Mouse (Mus musculus) erythroblast, adult 5-6 weeks (primary cell): ENCODE results near the gene Pfkl. TPM values are rescaled to one million over a fixed set of nuclear protein-coding genes. Genes with fewer than 3 reads are reported as not detected.
"Not testable (repeated sequence)": the region's sequence is repeated elsewhere in the genome, so short reads cannot be mapped to it uniquely, and the experiment has no call there.

Experiments
- ATAC-seq: replicated peaks from 2 replicates; pipeline ENCODE4 v1.8.0; 2016; ENCODE audit warnings: moderate number of reproducible peaks, mild to moderate bottlenecking, moderate TSS enrichment, inconsistent platforms; ENCODE audit not compliant: poor library complexity, low FRiP score, severe bottlenecking
- total RNA-seq, 2 experiments: library from RNA; stranded (forward) in 1 of 2; stranded (reverse) in 1 of 2; fragments of 150-400 nt in 1 of 2; fragments of 200-764, 138-1000 nt in 1 of 2; gene quantifications; 2 replicates each; pipeline versions ENCODE4 v1.2.3 to v1.2.4; 2015 to 2017; ENCODE audit warnings: low replicate concordance in 2 of 2

Pfkl gene
- total RNA-seq, 2 experiments from 2014 or later = 0.96 to 7.3 TPM

DNA sequence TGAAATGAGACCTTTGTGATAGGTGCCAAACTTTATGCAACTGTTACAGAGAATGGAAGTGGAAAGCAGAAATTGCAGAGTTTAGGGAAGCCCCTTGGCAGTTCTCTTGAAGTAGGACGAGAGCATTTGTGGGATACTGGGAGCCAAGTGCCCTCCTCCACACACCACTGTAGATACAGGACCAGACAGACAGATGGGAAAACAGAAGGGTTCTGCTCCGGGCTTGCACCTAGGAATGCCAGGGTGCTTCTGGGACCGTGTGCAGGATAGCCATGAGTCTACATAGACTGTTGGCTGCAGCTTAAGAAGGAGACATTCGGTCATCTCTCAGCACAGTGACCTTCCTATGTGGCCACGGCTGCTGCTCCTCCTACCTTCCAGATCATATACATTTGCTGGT lies 35.1 kb downstream of the Pfkl start:
- no peak for ATAC-seq

DNA sequence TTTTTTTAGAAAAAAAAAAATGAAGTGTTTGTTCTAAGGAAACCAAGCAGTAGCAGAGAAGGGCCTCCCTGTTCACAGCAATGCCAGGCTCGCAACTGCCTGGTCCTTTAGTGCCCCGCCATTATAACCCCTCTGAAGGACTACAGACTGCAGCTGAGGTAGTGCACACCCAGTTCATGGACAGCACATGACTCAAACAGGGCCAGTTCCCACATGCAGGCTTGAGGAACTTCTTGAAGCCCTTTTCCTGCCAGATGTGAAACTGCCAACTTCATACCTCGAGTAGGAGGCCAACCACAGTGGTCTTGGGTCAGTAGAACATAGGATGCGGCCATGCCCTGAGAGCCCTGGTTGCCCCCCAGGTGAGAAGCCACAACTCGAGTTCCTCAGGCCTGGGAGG lies 35.6 kb downstream of the Pfkl start:
- no peak for ATAC-seq

DNA sequence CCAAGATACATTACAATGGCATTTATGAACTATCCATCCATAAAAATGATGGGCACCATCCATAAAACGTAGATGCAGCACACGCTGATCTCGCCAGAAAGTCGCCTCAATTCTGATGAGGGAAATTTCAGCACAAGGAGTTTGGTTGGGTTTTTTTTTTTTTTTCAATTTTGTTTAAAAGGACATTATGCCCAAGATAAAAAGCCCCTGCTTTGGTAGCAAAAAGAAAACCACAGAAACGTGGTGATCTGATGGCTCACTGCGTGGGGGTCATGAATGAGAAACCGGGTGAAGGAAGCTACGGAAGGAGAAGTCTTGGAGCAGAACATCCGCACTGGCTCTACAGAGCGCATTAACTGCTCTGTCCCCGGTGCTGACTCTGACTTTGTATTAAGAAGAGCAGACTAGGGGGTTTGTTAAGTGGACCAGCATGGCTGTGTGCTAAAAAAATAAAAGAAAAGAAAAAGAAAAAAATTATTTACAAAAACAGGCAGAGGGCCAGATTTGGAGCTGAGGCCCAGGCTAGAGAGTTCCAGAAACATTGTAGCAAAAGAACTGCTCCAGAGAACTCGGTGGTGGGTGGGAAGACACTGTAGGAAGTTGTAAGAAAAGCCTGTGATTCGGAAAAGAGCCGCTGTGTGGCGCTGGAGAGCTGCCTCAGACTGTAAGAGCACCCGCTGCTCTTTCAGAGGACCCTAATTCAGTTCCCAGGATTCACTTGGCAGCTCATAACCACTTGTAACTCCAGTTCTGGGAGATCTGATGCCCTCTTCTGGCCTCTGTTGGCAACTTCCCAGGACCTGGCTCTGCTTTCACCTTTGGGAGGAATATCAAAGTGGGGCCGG lies 38.0 kb downstream of the Pfkl start:
- ATAC-seq = no peak

DNA sequence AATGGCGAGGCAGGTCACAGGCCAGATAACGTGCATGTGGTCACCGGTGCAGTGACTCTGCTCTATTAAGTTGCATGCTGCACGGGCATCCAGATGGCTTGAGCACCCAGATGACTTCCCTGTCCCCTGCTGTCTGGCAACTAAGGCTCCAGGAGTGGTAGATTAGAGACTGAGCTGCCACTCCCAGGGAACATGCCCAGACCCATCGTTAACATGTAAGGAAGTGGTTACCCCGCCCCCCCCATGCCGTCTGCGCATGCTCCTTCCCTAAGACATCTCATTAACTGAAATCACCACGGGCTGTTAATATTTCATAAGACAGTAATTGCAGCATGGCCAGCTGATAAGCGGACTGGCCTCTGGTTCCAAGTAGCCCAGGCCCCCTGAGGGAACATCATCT lies 38.7 kb downstream of the Pfkl start:
- ATAC-seq = no peak

DNA sequence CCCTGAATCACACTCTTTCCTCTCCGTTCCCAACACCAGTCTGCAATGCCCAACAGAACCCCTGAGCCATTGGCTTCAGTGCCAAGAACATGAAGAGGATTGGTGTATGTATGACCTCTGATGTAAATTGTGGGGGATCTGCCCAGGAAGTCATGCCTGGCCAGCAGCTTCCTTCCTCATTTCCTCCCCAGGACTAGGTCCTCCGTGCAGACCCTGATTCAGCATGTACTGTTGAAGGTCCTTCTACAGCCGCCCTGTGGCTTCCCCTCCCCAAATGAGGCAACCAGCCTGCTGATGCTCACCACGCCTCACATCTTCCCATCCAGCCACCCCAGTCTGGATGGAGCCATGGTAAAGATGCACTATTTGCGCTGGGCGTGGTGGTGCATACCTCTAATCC lies 39.4 kb downstream of the Pfkl start, which contains the start of gene Trpm2:
Gene Trpm2, minus strand, starts transcription at position 83 of the 400 bp plus-strand sequence.
- ATAC-seq = no peak

DNA sequence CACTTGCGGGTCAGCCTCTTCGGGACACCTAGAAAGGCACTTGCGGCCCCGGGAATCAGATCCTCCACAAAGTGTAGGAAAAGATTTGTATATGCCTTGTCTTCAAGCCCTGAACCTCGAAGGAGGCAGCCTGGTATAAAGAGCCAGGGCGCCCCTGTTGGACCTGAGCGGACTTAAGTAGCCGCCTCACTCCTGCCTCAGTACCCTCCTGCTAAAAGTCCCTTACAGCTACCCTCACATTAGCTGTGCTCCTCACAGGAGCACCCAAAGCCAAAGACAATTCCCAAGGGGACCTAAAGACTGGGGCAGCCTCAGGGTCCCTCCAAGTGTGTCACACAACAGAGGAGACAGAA lies 39.9 kb downstream of the Pfkl start:
- no peak for ATAC-seq

DNA sequence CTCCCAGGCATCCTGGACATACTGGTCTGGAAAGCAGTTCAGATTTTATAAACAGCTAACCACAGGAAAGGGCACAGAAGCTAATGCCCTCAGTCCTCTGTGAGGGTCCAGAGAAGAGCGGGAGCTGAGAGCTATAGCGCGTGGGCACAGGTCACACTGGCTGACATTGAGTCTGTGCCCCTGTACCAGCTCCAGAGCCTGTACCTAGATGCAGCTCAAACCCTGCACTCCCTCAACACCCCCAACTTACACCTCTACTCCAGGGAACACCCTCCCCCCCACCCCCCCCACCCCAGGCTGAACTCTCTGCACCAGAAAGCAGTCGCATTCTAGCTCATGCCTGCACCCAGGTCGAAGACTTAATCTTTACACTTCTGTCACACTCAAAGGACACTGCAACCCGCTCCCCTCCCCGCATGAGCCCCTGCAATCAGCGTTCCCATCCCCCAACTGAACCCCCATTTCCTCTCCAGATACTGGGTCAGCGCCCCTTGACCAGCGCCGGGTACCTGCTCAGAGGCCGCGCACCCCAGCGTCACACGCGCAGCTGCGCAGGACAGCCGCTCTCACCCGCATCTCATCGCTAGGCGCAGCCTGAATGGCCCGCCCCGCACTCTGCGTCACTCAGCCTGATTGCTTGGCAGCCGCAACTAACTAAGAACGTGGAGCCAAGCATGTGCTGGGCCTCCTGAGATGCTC lies 40.5 kb downstream of the Pfkl start:
- ATAC-seq = no peak

DNA sequence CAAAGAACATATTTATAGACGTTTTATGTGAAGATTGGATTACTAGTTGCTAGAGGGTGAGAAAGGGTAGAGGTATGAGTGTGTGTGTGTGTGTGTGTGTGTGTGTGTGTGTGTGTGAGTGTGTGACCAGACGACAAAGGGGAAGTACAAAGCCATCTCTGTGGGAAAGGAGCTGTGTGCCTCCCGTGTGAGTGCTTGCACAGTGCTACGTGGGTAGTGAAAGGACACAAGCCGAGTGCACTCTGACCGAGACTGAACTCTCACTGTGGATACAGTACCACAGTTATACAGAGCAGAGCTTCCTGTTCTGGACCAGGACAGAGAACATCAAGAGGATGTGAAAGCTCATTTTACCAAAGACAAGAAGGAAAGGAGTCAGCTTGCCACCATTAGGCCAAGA lies 45.9 kb downstream of the Pfkl start:
- ATAC-seq = no peak

DNA sequence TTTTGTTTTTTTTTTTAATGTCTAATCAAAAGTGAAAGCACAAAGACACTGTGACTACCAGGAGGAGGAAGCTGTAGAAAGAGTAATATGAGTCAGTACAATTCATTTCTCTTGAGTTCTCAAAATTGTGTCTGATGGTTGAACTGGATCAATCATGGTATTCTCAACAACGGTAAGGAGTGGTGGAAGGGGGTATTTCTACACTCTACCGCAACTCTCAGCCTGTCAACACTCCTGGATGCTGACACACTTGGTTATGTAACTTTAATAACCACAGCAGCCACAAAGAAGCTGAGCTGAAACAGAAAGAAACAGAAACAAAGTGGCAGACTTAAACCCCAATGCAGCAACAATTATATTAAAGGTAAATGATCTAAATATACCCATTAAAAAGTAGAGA lies 47.2 kb downstream of the Pfkl start:
- no peak for ATAC-seq

DNA sequence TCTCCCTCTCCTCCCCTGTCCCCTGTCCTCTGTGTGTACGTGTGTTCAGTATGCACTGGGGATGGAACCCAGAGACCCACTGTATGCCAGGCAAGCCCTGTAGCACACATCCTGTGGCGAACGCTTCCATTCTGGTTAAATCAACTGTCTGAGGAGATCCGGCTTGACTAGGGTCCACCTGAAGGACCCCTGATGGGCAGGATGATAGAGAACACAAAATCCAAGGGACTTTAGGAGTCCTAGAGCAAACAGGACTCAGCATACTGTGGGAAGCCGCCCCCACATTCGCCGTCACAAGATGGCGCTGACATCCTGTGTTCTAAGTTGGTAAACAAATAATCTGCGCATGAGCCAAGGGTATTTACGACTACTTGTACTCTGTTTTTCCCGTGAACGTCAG lies 59.4 kb downstream of the Pfkl start:
- ATAC-seq = not testable (repeated sequence)

DNA sequence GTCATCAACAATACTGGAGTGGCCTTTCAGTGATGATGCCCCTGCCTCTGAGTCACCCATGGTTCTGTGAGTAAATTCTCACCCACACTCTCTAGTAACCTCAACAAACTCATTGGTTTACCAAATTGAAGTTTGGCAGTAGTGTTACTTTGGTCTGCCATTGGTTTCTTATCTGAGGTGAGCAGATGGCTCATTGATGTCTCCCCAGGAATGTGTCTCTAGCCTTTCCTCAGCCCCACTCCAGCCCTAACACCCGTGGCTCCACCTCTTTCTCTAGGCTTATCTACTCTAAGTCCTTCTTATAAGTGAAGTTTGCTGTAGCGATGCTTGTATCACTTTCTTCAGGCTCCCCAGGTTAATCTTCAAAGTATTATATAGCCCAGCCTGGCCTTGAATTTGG lies 70.2 kb downstream of the Pfkl start:
- no peak for ATAC-seq

Other genes starting within 250 kb of the Pfkl start
- gene Gm3238, start 238.8 kb downstream of the Pfkl start, total RNA-seq (2015; ENCODE audit: low replicate concordance) = not detected in 2 replicates
- not detected in 2 replicates for gene Gm3238, start 238.8 kb downstream of the Pfkl start, total RNA-seq (2017; ENCODE audit: low replicate concordance)
- not detected in 2 replicates for gene Gm7138, start 233.1 kb downstream of the Pfkl start, total RNA-seq (2015; ENCODE audit: low replicate concordance)
- gene Gm7138, start 233.1 kb downstream of the Pfkl start, total RNA-seq (2017; ENCODE audit: low replicate concordance) = not detected in 2 replicates
- not detected in 2 replicates for gene Gm3250, start 227.5 kb downstream of the Pfkl start, total RNA-seq (2015; ENCODE audit: low replicate concordance)
- not detected in 2 replicates for gene Gm3250, start 227.5 kb downstream of the Pfkl start, total RNA-seq (2017; ENCODE audit: low replicate concordance)
- not detected in 2 replicates for gene Gm7137, start 221.9 kb downstream of the Pfkl start, total RNA-seq (2015; ENCODE audit: low replicate concordance)
- not detected in 2 replicates for gene Gm7137, start 221.9 kb downstream of the Pfkl start, total RNA-seq (2017; ENCODE audit: low replicate concordance)
- not detected in 2 replicates for gene Gm9639, start 215.0 kb downstream of the Pfkl start, total RNA-seq (2015; ENCODE audit: low replicate concordance)
- not detected in 2 replicates for gene Gm9639, start 215.0 kb downstream of the Pfkl start, total RNA-seq (2017; ENCODE audit: low replicate concordance)
- gene Gm19668, start 210.9 kb downstream of the Pfkl start, total RNA-seq (2015; ENCODE audit: low replicate concordance) = not detected in 2 replicates
- gene Gm19668, start 210.9 kb downstream of the Pfkl start, total RNA-seq (2017; ENCODE audit: low replicate concordance) = not detected in 2 replicates
- not detected in 2 replicates for gene Gm9507, start 198.2 kb downstream of the Pfkl start, total RNA-seq (2015; ENCODE audit: low replicate concordance)
- not detected in 2 replicates for gene Gm9507, start 198.2 kb downstream of the Pfkl start, total RNA-seq (2017; ENCODE audit: low replicate concordance)
- gene Gm2696, start 195.4 kb downstream of the Pfkl start, total RNA-seq (2015; ENCODE audit: low replicate concordance) = not detected in 2 replicates
- gene Gm2696, start 195.4 kb downstream of the Pfkl start, total RNA-seq (2017; ENCODE audit: low replicate concordance) = not detected in 2 replicates
- not detected in 2 replicates for gene Krtap10-4, start 183.0 kb downstream of the Pfkl start, total RNA-seq (2015; ENCODE audit: low replicate concordance)
- gene Krtap10-4, start 183.0 kb downstream of the Pfkl start, total RNA-seq (2017; ENCODE audit: low replicate concordance) = not detected in 2 replicates
- gene Krtap10-10, start 174.1 kb downstream of the Pfkl start, total RNA-seq (2015; ENCODE audit: low replicate concordance) = not detected in 2 replicates
- gene Krtap10-10, start 174.1 kb downstream of the Pfkl start, total RNA-seq (2017; ENCODE audit: low replicate concordance) = not detected in 2 replicates
- gene Gm36176, start 163.3 kb downstream of the Pfkl start, total RNA-seq (2015; ENCODE audit: low replicate concordance) = not detected in 2 replicates
- gene Gm36176, start 163.3 kb downstream of the Pfkl start, total RNA-seq (2017; ENCODE audit: low replicate concordance) = not detected in 2 replicates
- gene Gm10318, start 157.2 kb downstream of the Pfkl start, total RNA-seq (2015; ENCODE audit: low replicate concordance) = not detected in 2 replicates
- not detected in 2 replicates for gene Gm10318, start 157.2 kb downstream of the Pfkl start, total RNA-seq (2017; ENCODE audit: low replicate concordance)
- gene Gm3285, start 148.1 kb downstream of the Pfkl start, total RNA-seq (2015; ENCODE audit: low replicate concordance) = not detected in 2 replicates
- gene Gm3285, start 148.1 kb downstream of the Pfkl start, total RNA-seq (2017; ENCODE audit: low replicate concordance) = not detected in 2 replicates
- gene Lrrc3, start 107.5 kb downstream of the Pfkl start, total RNA-seq (2015; ENCODE audit: low replicate concordance) = not detected in 2 replicates
- gene Lrrc3, start 107.5 kb downstream of the Pfkl start, total RNA-seq (2017; ENCODE audit: low replicate concordance) = not detected in 2 replicates
- 3.1 and 5.4 TPM in 2 replicates for gene Trpm2, start 39.5 kb downstream of the Pfkl start, total RNA-seq (2015; ENCODE audit: low replicate concordance)
- gene Trpm2, start 39.5 kb downstream of the Pfkl start, total RNA-seq (2017; ENCODE audit: low replicate concordance) = 3.4 and 9.8 TPM in 2 replicates
- 0.77 and 3.1 TPM in 2 replicates for gene 1810043G02Rik, start 31.6 kb downstream of the Pfkl start, total RNA-seq (2015; ENCODE audit: low replicate concordance)
- 0.28 and 0.68 TPM in 2 replicates for gene 1810043G02Rik, start 31.6 kb downstream of the Pfkl start, total RNA-seq (2017; ENCODE audit: low replicate concordance)
- not detected in 2 replicates for gene Dnmt3l, start 31.9 kb upstream of the Pfkl start, total RNA-seq (2015; ENCODE audit: low replicate concordance)
- gene Dnmt3l, start 31.9 kb upstream of the Pfkl start, total RNA-seq (2017; ENCODE audit: low replicate concordance) = 0.42 and 0.43 TPM in 2 replicates
- not detected in 2 replicates for gene Aire, start 33.5 kb upstream of the Pfkl start, total RNA-seq (2015; ENCODE audit: low replicate concordance)
- 0.60 TPM in 1 of 2 replicates, not detected in the other for gene Aire, start 33.5 kb upstream of the Pfkl start, total RNA-seq (2017; ENCODE audit: low replicate concordance)
- 2.3 and 2.7 TPM in 2 replicates for gene Icosl, start 59.2 kb upstream of the Pfkl start, total RNA-seq (2015; ENCODE audit: low replicate concordance)
- 1.8 and 4.9 TPM in 2 replicates for gene Icosl, start 59.2 kb upstream of the Pfkl start, total RNA-seq (2017; ENCODE audit: low replicate concordance)
- gene D10Jhu81e, start 159.7 kb upstream of the Pfkl start, total RNA-seq (2015; ENCODE audit: low replicate concordance) = 13.6 and 14.6 TPM in 2 replicates
- gene D10Jhu81e, start 159.7 kb upstream of the Pfkl start, total RNA-seq (2017; ENCODE audit: low replicate concordance) = 11.8 and 18.5 TPM in 2 replicates
- 0.19 TPM in 1 of 2 replicates, not detected in the other for gene Pwp2, start 175.1 kb upstream of the Pfkl start, total RNA-seq (2015; ENCODE audit: low replicate concordance)
- gene Pwp2, start 175.1 kb upstream of the Pfkl start, total RNA-seq (2017; ENCODE audit: low replicate concordance) = 5.5 and 5.9 TPM in 2 replicates
- gene Trappc10, start 234.6 kb upstream of the Pfkl start, total RNA-seq (2015; ENCODE audit: low replicate concordance) = 48.3 and 50.0 TPM in 2 replicates
- 37.9 and 41.1 TPM in 2 replicates for gene Trappc10, start 234.6 kb upstream of the Pfkl start, total RNA-seq (2017; ENCODE audit: low replicate concordance)